Mouse (Mus musculus) 3134 (cell line): ENCODE measurements around the gene Gm29644.
"Not testable (repeated sequence)": the region's sequence is repeated elsewhere in the genome, so short reads cannot be mapped to it uniquely, and the experiment has no call there.

Experiments used
- DNase-seq: peaks from one replicate; pipeline ENCODE4 v3.0.0-alpha.2; 2011; ENCODE audit warnings: low spot score; ENCODE audit not compliant: insufficient read length; ENCODE audit errors: extremely low read depth

The Gm29644 gene

DNA sequence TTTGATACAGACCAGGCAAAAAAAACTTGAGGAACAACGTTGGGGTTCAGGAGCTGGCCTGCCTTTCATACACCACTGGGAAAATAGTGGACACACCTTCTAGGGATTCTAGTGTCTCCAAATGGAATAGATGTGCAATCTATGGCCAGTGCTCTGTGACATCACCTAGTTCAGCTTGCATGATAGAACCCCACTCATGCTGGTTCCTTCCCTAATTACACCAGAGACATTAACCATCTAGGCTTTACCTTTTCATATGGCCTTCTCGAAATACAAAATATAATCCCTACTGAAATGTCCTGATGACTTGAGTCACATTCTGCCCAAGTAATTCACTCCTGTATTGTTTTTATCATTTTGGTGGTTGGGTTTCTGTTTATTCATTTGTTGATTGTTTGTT, at the start of gene Gm29644, which contains the start of gene Gm29423:
Gm29644 (minus strand) TSS at position 157 of the 400 bp plus-strand sequence.
Gm29423 (minus strand) TSS at position 101 of the 400 bp plus-strand sequence.
- not testable (repeated sequence) for DNase-seq

DNA sequence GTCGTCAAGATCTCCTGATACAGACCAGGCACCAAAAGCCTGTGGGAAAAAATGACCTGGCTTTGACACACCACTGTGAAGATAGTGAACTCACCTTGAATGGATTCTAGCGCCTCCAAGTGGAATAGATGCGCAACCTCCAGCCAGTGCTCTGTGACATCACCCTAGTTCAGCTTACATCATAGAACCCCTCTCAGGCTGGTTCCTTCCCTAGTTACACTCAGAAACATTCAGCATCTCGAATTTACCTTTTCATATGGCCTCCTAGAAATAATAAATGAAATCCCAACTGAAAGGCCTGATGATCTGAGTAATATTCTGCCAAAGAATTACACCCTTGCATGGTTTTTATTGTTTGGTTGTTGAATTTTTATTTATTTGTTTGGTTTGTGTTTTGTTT, 29.6 kb downstream of the Gm29644 start, which contains the start of gene Gm21118:
Gm21118 (minus strand) TSS at position 101 of the 400 bp plus-strand sequence.
- DNase-seq: not testable (repeated sequence)
